In the genomic region with DNA sequence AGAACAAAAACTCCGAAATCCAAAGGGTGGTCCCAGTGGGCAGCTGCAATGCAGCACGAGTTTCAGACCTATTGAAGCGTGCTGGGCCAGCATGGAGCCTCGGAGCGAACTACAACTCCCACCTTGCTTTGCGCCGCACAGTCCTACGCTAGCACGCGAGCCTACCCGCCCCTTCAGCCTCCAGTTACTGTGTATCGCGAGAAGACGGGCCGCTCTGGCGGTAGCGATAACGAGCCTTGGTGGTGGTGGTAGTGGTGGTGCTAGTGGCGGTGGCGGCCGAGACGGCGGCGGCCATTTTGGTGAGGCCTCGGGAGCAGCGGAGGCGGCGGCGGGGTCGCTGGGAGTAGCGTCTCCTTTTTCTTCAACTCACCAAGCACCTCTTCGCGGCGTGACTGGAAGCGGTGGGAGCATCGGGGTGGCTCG, we compare ENCODE assay signal across 8 mouse cellular contexts. TPM values are rescaled to one million over a fixed set of nuclear protein-coding genes. Genes with fewer than 3 reads are reported as not detected.
DNase-seq lines count a peak whose midpoint lies in the region; ATAC-seq lines count a peak whose summit lies in the region.

TSS of gene Srcap (plus strand) at position 176 of the 423 bp plus-strand sequence.

- peak within 1 kb of the TSS; percentile 99 for H3K27ac ChIP-seq in forebrain, embryonic 10.5 days
- peak within 1 kb of the TSS; percentile 99 for H3K27ac ChIP-seq in heart, embryonic 15.5 days
- H3K27ac ChIP-seq in liver, embryonic 15.5 days (replicated peaks) = peak within 1 kb of the TSS; percentile 99
- H3K27ac ChIP-seq in neural tube, embryonic 14.5 days (ENCODE audit: low read depth, low read length) = peak within 1 kb of the TSS; percentile 99

- peak within 1 kb of the TSS; percentile 82 for H3K4me3 ChIP-seq in forebrain, embryonic 10.5 days
- peak within 1 kb of the TSS; percentile 69 for H3K4me3 ChIP-seq in heart, embryonic 15.5 days
- H3K4me3 ChIP-seq in liver, embryonic 15.5 days (replicated peaks) = peak within 1 kb of the TSS; percentile 95
- H3K4me3 ChIP-seq in neural tube, embryonic 14.5 days (ENCODE audit: low read depth, low read length) = peak within 1 kb of the TSS; percentile 81

- no peaks in the 10 kb centered on the region for H3K9me3 ChIP-seq in forebrain, embryonic 10.5 days
- H3K9me3 ChIP-seq in heart, embryonic 15.5 days (replicated peaks) = no peaks in the 10 kb centered on the region
- no peaks in the 10 kb centered on the region for H3K9me3 ChIP-seq in liver, embryonic 15.5 days (replicated peaks)
- H3K9me3 ChIP-seq in neural tube, embryonic 14.5 days (ENCODE audit: control insufficient read depth, low read length) = no peaks in the 10 kb centered on the region

- H3K9ac ChIP-seq in heart, embryonic 15.5 days = peak within 1 kb of the TSS; percentile 78
- peak within 1 kb of the TSS; percentile 94 for H3K9ac ChIP-seq in liver, embryonic 15.5 days
- H3K9ac ChIP-seq in neural tube, embryonic 14.5 days (replicated peaks; ENCODE audit: low read depth, low read length) = peak within 1 kb of the TSS; percentile 87

- peaks cover 41% of the 10 kb centered on the region for H3K36me3 ChIP-seq in forebrain, embryonic 10.5 days (replicated peaks)
- peaks cover 21% of the 10 kb centered on the region for H3K36me3 ChIP-seq in heart, embryonic 15.5 days
- H3K36me3 ChIP-seq in liver, embryonic 15.5 days (replicated peaks) = peaks cover 24% of the 10 kb centered on the region
- peaks cover 6% of the 10 kb centered on the region for H3K36me3 ChIP-seq in neural tube, embryonic 14.5 days (ENCODE audit: control insufficient read depth, insufficient read depth, low read length)

- peaks cover 26% of the 10 kb centered on the region for H3K4me1 ChIP-seq in forebrain, embryonic 10.5 days
- H3K4me1 ChIP-seq in heart, embryonic 15.5 days (replicated peaks) = peaks cover 20% of the 10 kb centered on the region
- H3K4me1 ChIP-seq in liver, embryonic 15.5 days (replicated peaks) = peaks cover 34% of the 10 kb centered on the region
- H3K4me1 ChIP-seq in neural tube, embryonic 14.5 days (ENCODE audit: control insufficient read depth, insufficient read depth, low read length) = peaks cover 15% of the 10 kb centered on the region

- peak; percentile 96 for DNase-seq in CD8-positive naive resting alpha-beta T cell, adult 2 months (ENCODE audit: low read depth in 2 of 2, low spot score in 2 of 2)
- peak; percentile 92 for DNase-seq in c-Kit-negative CD71-positive TER-119-positive erythroid progenitor cells, embryonic 14.5 days (ENCODE audit: low read depth, low spot score)
- DNase-seq in forebrain, embryonic 10.5 days (ENCODE audit: extremely low spot score, low spot score) = peak; percentile 97
- DNase-seq in kidney, postnatal 36 days = peak; percentile 98
- DNase-seq in testis, postnatal 10 days (ENCODE audit: low spot score) = peak; percentile 93

- no peaks in the 10 kb centered on the region for H3K27me3 ChIP-seq in forebrain, embryonic 10.5 days (ENCODE audit: poor library complexity, severe bottlenecking)
- no peaks in the 10 kb centered on the region for H3K27me3 ChIP-seq in heart, embryonic 15.5 days
- H3K27me3 ChIP-seq in liver, embryonic 15.5 days = no peaks in the 10 kb centered on the region
- H3K27me3 ChIP-seq in neural tube, embryonic 14.5 days (ENCODE audit: control insufficient read depth, insufficient read depth, low read length) = no peaks in the 10 kb centered on the region

- H3K4me2 ChIP-seq in heart, embryonic 15.5 days = peak within 1 kb of the TSS; percentile 71
- H3K4me2 ChIP-seq in liver, embryonic 15.5 days = peak within 1 kb of the TSS; percentile 84
- peak within 1 kb of the TSS; percentile 59 for H3K4me2 ChIP-seq in neural tube, embryonic 14.5 days (ENCODE audit: low read depth, low read length)

- WGBS in forebrain, embryonic 10.5 days = under 1% methylated on average over 37 of the region's 37 CpGs
- under 1% methylated on average over 37 of the region's 37 CpGs for WGBS in heart, embryonic 15.5 days
- WGBS in liver, embryonic 15.5 days (ENCODE audit: insufficient replicate concordance) = under 1% methylated on average over 37 of the region's 37 CpGs
- WGBS in neural tube, embryonic 14.5 days = under 1% methylated on average over 37 of the region's 37 CpGs

- peak; percentile 95 for ATAC-seq in heart, embryonic 15.5 days (replicated peaks; ENCODE audit: insufficient number of reproducible peaks, insufficient read depth, low FRiP score, low read depth)
- ATAC-seq in liver, embryonic 15.5 days (ENCODE audit: insufficient read depth) = peak; percentile 96
- ATAC-seq in neural tube, embryonic 14.5 days (ENCODE audit: low read depth) = peak; percentile 99

RNA-seq across cellular contexts. Expression of gene Srcap, which starts in this region (rescaled TPM):
- polyA plus RNA-seq in forebrain, embryonic 10.5 days (2016; fragmentation: Nextera tagmentation; extraction: Ambion mirVana) = 52.8 and 63.6 TPM in 2 replicates
- polyA plus RNA-seq in heart, embryonic 15.5 days (2015; fragmentation: Nextera tagmentation; extraction: Ambion mirVana) = 25.7 and 41.5 TPM in 2 replicates
- polyA plus RNA-seq in liver, embryonic 15.5 days (2015; fragmentation: Nextera tagmentation; extraction: Ambion mirVana) = 15.0 and 18.9 TPM in 2 replicates
- polyA plus RNA-seq in neural tube, embryonic 14.5 days (2014; fragmentation: Nextera tagmentation; extraction: Ambion mirVana) = 53.0 and 66.7 TPM in 2 replicates

Comparison
In these comparisons a context has a peak if more than half of its experiments do, and no peak if none do; other contexts are left out.
1. Peak in every context shown above with its lines: DNase-seq, ATAC-seq, H3K4me3 ChIP-seq and H3K27ac ChIP-seq.